Mouse (Mus musculus) skeletal muscle tissue, adult 2 months (tissue): ENCODE results near the gene Rbm38.

Experiments
- DNase-seq: peaks from one replicate; pipeline ENCODE4 v3.0.0-alpha.2; 2012; ENCODE audit warnings: low read depth, low spot score

The Rbm38 gene

DNA sequence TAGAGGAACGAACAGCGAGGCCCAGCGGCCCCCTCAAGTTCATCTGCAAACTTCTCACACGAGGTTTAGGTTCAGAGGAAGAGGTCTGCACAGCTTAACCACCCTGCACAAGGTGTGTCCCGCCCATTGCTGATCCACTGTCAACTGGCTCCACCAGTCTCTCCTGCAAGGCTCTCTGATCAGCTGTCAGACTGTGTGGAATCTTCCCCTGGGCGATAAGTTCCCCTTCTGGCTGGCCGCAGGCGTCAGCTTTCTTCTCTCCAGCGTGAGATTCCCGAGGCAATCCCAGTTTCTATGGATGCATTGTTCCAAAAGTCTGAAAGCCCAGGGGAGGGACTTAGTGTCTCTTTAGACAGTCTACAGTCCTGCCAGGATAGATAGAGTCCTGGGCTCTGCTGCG is 38.0 kb downstream of the Rbm38 start:
- no peak for DNase-seq

DNA sequence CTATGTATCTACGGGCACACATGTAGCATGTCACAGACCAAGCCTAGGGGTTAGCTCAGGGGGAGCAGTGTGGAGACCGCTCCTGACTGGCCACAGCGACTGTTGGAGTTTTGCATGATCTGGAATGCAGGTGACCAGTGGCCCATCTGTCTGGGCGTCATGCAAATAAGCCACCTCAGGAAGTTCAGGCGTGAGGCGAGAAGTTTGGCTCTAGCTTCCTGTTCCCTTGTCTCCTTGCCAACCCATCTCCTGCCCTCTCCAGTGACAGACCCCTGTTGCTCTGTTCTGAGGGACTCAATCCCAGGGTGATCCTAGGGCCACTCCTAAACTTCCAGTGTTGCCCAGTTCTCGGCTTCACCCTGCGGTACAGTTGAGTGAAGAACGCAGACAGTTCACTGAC is 40.2 kb downstream of the Rbm38 start:
- DNase-seq = no peak

GRCm38 (mm10) chr2:173061443-173062351 is 41.4 kb downstream of the Rbm38 start:
- no peak for DNase-seq

DNA sequence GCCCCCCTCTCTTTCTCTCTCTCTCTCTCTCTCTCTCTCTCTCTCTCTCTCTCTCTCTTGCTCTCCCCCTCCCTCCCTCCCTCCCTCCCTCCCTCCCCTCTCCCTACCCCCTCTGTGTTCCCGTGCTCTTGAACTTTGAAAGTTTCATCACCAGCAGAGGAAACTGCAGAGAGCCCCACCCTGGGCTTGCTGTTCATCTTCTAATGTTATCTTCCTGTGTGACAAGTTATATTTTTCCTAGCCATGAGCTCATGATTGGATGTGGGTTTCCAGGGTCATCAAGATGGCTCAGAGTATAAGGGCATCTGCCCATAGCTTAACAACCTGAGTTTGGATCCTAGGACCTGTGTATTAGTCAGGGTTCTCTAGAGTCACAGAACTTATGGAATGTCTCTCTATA is 42.9 kb downstream of the Rbm38 start:
- no peak for DNase-seq

DNA sequence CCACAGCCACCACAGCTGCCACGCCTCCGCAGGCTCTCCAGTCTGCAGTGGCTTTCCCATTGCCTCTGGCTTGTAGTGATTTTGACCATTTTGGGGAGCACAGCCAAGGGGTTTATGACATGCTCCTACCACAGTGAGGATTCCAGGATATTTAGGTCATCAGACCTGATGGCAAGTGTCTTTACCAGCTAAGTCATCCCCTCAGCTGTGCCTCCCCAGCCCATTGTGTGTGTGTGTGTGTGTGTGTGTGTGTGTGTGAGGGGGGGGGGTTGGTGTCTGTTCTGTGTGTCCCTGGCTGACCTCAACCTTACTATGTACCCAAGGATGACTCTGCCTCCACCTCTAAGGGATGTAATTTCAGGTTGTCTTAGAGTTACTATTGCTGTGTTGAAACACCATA is 44.6 kb downstream of the Rbm38 start:
- no peak for DNase-seq

- no peak for DNase-seq
Observed at GRCm38 (mm10) chr2:173072948-173073347, 52.6 kb downstream of the Rbm38 start.

GRCm38 (mm10) chr2:173073666-173074065 is 53.4 kb downstream of the Rbm38 start:
- no peak for DNase-seq

DNA sequence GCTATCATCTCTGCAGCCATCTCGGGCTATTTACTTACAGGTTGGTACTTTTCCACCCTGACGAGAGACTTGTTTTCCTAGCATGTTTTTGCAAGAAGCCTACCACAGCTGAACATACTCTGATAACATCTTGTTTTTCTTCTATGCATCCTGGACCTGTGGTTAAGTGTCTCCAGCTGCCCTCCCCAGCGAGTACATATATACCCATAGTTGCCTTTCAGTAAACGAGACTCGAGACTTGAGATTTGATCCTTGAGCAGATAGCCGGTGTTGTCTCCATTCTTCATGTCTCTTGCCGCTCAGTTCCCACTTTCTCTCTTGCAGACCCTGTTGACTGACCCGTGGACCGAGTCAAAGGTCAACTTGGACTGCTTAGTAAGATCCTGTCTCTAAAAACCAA is 56.6 kb downstream of the Rbm38 start:
- no peak for DNase-seq

DNA sequence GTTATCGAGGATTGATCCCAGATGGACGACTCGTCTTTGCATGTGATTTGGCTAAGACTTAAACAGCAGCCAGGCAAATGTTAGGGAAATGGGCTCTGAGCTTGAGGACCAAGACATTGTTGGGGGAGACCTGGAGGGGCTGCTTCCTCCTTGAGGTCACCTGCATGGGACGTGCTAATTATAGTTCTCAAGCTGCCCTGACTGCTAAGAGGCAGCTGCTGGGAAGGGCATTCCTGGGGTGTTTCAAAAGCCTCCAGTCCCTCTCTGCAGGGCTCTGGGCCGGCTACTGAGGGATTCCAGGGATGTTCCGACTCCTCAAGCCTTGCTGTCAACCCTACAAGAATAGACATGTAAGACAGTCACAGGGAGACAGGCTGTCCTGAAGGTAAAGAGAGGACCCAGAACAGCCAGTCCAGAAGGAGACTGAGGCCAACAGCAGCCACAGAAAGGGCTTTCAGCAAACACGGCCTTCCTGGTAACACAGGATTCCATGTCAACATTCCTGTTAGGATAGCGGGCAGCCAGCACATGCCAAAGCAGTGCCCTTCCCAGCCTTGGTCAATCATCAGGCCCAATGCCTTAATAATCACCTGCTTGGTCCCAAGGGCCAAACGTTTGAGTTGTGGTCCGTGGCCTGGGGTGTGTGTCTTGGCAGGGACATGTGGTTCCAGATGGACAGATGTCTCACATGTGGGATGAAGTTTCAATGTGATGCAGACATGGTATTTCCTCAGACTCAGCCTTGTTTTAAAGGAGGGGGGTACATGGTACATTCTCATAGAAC is 59.7 kb downstream of the Rbm38 start:
- DNase-seq = no peak

DNA sequence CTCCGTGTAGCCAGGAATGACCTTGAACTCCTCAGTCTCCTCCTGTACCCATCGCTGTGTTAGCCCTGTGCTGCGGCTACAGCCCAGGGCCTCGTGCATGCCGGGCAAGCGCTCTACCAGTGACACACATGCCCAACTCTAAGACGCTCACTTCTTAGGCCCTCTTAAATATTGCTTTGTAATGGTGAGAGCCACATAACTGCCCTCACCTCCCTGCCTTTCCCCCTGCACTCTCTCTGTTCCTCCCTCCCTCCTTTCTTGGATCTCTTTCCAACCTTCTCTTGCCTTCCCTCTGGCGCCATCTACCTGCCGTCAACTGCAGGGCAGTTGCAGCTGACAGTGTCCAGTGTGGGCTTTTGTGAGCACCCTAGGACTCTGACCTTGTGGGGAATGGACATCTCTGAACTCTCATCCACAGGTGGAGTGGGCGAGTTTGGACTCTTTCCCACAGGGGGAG is 60.5 kb downstream of the Rbm38 start:
- peak; percentile 84 for DNase-seq

DNA sequence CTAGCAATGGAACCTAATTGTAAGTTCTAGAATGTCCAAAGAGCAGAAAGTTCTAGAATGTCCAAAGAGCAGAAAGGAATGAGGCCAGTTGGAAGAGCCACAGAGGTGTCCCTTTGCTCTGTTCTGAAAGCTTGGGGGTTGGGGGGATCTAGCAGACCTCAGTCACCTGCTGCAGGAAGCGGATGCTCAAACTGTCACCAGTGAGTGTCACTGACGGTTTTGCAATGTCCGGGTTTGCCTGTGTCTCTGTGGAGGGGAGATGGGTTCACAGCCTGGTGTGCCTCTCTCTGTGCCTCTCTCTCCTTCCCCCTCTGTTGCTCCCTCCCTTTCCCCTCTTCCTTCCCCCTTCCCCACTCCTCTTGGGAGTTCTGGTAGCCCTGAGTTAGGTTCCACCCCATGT is 62.4 kb downstream of the Rbm38 start:
- no peak for DNase-seq

GRCm38 (mm10) chr2:173083106-173083505 is 62.8 kb downstream of the Rbm38 start:
- DNase-seq = no peak

DNA sequence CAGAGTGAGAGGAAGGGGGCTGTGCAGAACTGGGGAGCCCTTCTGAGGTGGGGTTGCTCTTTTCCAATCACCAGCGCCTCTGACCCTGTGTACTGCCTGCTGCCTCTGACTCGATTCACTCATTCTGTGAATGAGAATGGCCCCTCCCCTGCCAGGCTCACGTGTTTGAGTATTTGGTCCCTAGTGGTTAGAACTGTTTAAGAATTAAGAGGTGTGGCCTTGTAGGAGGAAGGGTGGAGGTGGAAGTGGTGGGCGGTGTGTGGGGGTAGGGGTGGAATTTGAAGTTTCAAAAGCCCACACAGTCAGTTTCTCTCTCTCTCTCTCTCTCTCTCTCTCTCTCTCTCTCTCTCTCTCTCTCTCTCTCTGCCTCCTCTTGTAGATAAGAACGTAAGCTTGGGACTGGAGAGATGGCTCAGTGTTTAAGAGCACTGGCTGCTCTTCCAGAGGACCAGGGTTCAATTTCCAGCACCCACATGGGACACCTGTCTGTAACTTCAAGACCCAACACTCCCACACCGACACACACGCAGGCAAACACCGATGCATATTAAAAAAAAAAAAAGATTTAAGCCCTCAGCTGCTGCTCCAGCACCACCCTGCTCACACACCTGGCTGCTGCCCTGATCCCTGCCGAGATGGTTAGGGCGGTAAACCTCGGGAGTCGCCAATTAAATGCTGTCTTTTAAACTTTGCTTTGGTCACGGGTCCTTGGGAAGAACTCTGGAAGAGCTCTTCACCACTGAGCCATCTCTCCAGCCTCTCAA is 63.6 kb downstream of the Rbm38 start:
- peak; percentile 44 for DNase-seq
